Mouse (Mus musculus): Measurements from ENCODE around the gene Mei1.

The Mei1 gene

DNA sequence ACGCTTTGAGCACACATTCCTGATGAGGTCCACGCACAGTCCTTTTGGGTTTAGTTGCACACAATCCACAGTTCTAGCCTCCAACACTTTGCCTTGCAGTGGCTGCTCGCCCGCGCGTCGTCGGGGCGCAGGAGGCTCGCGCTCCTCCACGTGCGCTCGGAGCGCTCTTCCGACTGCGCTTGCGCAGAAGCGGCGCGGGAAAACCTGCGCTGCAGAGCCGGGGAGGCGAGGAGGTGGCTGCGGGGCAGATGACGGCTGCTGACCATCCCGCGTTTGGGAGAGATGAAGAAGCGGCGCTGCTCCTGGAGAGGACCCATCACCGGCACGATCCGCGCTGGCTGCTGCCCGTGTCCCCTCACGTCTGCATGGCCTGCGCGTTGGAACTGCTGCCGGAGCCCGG lies at the start of gene Mei1:
Mei1 (plus strand) TSS at position 99 of the 400 bp plus-strand sequence.
- no peak for DNase-seq

DNA sequence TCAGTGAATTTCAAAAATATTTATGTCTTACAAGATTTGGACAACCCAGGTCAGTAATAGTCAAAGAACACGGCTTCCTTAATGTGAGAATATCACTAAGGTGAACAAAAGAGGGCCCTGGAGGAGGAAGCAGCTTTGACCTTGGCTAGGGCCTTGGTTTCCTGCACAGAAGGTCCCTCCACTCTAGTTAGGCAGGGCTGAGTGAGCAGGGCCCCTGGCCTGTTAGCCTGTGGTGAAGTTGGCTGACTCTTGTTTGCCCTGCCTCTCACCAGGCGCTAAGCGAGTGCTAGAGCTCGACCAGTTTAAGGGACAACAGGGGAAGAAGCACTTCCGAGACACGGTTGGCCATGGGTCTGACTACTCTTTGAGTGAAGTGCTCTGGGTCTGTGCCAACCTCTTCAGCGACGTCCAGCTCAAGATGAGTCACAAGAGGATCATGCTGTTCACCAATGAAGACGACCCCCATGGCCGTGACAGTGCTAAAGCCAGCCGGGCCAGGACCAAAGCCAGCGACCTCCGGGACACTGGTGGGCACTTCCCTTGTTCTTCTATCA lies 47.2 kb upstream of the Mei1 start:
- no peak for DNase-seq

DNA sequence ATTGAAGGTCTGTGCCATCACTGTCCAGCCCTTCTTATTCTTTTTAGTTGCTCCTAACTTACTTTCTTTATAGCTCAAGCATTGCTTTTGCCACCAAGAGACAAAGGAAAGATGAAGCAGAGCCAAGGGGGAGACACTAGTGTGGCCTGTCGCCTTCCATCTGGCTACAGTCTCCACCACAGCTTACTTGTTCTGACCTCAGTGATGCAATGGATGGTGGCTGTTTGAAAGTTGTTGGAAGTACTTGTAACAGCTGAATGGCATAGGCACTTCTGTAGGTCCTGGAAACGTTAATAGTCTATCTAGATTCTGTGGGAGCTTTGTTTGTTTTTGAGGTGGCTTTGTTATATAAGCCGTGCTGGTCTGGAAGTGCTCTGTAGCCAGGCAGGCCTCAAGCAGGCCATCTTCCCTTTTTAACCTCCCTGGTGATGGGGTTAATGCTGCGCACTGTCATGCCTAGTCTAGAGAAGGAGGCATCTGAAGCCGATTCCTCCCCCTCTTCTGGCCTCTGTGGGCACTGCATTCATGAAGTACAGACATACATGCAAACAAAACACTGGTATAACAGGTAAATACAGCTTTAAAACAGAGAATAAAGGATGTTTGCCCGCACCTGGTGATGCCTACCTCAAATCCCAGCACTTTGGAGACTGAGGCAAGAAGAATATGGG lies 45.7 kb upstream of the Mei1 start:
- no peak for DNase-seq

DNA sequence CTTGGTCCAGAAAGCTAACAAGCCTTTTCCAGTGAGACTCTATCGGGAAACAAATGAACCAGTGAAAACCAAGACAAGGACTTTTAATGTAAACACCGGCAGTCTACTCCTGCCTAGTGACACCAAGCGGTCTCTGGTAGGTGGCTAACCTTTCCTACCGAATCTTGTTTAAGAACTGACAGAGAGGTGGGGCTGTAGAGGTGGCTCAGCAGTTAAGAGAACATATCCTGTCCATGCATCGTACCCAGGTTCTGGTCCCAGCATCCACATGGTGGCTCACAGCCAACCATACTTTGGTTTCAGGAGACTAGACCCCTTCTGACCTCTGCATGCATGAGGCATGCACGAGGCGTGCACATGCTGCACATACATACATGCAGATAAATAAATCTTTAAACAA lies 42.5 kb upstream of the Mei1 start:
- no peak for DNase-seq

DNA sequence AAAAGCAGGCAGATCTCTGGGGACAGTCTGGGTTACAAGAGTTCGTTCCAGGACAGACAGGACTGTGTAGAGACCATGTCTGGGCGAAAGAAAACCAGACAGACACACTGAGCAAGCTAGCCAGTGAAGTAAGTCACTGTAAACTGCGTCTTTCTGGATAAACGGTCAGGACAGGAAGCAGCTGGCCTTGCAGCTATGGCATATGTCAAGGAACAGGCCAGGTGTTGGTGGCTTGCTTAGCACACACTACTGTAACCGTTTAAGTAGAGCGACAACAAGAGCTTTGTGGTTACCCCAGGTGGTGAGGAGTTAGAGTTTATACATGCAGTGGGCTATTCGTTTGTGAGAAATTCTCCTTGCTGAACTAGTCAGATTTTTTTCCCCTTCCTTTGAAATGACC lies 42.1 kb upstream of the Mei1 start:
- DNase-seq = no peak

DNA sequence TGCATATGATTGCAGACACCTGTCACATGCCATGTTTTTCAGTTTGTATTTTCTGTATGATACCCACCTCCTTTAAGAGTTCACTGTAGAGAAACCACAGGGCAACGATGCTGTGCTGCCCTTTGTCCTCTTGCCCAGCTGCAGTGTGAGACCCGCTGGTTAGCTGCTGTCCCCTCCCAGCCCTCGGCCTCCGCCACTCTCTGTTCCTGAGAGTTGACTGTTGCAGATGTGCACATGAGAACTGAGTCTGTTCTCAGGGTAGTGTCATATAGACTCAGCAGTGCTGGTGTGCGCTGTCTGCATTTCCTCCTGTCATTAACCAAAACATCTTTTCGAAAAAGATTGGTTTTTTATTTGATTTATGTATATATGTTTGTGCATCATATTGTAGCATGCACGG lies 37.4 kb upstream of the Mei1 start:
- no peak for DNase-seq

DNA sequence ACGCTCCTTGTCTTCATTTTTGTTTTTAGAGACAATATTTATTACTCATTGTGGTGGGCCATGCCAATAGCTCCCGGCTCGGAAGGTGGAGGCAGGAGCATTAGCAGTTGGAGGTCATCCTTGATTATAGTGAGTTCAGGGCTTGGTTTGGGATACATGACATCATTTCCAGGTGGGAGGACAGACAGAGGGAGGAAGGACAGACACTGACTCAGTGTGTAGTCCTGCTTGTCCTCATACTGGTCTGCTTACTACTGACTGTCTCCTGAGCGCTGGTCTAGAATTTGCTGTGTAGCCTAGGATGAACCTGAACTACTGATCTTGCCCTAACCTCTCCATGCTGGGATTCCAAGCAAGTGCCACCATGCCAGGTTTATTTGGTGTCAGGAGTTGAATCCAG lies 36.0 kb upstream of the Mei1 start, which contains the start of gene Desi1:
Desi1 (minus strand) TSS at position 101 of the 400 bp plus-strand sequence.
- DNase-seq = no peak

DNA sequence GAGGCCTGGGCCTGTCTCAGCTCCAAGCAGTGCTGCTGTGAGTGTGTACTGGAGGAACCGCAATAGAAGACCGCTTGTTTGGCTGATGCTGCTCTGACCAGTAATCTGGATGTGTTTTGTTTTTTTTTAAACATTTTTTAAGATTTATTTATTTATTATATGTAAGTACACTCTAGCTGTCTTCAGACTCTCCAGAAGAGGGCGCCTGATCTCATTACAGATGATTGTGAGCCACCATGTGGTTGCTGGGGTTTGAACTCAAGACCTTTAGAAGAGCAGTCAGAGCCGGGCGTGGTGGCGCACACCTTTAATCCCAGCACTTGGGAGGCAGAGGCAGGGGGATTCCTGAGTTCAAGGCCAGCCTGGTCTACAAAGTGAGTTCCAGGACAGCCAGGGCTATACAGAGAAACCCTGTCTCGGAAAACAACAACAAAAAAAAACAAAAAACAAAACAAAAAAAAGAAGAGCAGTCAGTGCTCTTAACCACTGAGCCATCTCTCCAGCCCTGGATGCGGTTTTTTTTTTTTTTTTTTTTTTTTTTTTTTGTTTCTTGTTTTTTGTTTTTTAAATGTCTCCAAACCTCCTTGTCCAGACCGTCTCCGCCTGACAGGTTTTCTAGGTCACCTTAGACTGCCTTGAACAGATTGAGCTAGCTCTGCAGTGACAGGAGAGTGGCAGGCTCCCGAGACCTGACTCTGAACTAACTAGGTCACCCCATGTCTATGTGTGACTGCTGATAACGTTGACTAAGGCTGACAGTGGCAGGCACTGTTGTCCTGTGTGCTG lies 33.7 kb upstream of the Mei1 start:
- no peak for DNase-seq

DNA sequence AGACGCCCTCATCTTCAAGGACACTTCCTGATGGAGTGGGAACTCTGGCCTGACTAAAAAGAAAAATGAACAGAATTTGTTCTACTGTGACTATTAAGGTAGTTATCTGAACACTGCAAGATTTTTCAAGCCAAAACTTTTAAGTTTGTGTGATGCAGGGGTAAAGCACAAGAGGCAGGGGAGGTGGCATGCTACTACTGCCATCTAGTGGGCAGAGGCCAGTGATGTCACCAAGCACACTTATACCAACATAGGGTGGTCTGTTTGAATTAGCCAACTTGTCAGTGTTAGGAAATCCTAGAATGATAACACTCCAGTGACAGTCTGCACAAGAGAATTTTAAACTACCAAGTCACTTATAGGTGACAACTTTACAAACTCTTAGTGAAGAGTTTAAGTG lies 29.1 kb upstream of the Mei1 start:
- peak in 1 of 2 experiments; percentile 32 for DNase-seq

DNA sequence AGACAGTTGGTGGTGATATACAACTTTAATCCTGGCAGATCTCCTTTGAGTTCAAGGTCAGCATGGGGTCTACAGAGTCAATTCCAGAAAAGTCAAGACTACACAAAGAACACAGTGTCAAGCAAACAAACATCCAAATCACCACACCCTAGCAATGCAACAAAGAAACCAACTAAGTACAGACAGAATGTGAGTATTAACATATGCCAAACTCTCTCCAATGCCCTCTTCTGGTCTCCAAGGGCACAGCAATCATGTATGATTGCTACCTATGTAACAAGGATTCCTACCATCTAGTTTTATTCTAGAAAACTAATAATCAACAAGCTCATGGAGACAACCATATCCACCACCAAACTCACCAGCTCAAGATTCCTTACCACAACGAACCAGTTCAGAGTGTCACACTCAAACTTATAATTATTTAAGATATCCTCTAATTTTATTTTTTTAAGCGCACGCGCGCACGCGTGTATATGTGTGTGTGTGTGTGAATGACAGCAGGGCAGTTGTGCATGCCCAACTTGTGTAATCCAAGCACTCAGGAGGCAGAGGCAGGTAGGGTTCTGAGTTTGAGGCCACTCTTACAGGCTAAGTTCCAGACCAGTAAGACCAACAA lies 25.5 kb upstream of the Mei1 start:
- DNase-seq = no peak

DNA sequence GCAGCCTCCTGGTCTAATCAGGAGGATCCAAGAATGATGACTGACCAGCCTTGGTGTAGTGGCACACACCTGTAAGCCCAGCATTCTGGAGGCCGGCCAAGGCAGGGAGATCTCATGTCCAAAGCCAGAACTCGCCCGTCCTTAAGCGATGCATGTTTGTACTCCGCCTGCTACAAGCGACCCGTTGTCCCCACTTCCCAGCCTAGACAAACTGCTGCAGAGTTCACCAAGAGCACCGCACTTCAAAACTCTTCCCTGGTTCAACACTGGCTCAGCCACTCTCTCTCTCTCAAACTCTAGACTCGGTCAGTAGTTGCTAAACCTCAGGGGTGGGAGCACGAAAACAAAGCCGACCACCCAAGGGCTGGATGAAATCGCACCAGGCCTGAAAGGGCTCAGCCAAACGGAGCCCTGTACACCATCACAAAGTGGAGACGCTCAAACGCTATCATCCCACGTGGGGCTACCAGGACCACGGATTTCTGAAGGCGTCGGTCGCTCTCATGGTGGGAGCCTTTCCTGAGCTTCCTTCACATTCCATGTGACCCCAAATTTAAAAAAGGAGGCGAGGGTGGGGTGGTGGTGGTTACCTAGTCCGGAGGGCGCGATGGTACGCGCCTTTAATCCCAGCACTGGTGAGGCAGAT lies 23.4 kb upstream of the Mei1 start:
- no peak for DNase-seq

DNA sequence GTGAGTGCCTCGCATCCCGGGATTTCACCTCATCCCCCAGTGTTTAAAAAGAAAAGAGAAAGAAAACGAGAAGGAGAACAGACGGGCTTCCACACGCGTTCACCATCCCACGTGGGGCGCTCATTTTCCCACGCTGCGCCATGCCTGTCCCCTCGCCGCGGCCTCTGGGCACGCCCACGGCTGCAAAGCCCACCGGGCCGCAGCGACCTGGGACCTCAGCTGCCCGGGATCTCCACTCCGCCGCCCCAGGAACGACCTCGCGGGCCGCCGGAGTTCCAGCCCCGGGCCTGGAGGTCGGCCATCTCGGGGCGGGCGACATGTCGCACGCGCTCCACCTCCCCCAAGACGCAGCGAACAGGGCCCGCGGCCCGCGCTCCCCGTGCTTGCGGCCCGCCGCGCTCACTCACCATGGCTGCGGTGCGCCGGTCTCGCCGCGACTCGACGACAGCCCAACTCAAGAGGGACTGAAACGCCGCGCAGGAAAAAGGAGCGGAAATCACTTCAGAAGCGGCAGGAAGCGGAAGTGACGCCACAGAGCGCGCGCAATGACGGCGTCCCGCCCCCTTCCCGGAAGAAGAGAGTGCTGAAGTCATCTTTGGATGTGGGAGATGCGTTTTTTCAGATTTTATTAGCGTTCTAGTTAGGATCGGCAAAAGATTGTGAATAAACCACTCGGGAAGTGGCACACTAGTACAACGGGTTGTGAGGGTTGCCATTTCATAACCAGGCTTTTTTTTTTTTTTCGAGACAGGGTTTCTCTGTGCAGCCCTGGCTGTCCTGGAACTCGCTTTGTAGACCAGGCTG lies 22.5 kb upstream of the Mei1 start, which contains the start of gene Snu13:
Snu13 (minus strand) TSS at position 519 of the 804 bp plus-strand sequence.
- peak; percentile 82 to 91 for DNase-seq

DNA sequence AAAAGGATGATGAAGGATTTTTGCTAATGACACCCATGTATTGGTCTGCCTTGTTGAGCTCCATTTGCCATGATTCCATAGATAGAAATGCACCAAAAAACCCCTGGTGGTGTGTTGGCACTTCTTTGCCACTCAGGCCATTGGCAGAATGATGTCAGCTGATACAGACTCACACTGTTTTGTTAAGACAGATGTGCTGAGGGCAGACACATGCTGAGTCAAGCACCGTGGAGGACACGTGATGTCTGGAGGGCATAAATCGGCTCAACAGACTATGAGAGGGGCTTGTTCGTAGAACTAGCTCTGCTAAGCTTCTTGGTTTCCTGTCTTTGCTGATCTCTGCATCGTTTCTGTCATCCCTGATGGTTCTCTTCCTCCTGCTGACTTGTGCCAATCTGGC lies 17.3 kb upstream of the Mei1 start:
- no peak for DNase-seq

DNA sequence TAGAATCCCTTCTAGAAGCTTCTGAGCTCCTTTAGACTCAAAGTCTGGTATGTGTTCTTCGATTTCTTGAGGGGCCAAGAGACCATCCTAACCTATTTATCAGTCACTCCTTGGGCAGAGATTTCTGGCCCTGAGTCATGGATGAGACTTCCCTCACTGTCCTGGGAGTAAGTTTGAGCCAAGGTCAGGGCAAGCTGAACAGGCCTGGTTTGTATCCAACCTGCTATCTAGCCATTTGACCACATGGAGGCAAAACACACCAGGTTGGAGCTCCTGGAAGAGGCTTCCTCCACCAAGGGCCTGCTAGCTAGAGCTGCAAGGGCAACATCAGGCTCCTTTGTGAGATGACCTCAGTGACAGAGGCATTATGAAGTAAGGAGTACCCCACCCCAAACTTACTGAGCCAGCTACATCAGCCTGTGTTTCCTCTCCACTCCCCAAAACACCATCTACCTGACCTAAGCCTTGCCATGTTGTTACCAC lies 11.0 kb upstream of the Mei1 start, which contains the start of gene 4930407I10Rik:
4930407I10Rik (plus strand) TSS at position 433 of the 483 bp plus-strand sequence.
- no peak for DNase-seq

DNA sequence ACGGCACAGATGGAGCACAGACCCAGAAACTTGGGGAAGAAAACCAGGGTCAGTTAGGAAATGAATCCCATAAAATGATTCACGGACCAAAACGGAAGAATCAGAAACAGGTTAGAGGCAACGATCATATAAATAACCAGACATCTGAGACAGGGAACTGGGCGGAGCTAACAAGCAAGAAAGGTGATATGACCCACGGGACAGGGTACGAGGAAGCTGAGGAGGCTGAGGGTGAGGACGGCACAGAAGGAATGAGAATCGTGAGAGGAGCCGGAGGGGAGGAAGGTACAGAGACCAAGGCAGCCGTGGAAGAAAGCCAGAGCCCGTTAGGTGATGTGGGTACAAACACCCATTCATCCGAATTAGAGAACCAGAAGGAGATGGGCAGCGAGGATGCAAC lies 5.9 kb upstream of the Mei1 start:
- no peak for DNase-seq

DNA sequence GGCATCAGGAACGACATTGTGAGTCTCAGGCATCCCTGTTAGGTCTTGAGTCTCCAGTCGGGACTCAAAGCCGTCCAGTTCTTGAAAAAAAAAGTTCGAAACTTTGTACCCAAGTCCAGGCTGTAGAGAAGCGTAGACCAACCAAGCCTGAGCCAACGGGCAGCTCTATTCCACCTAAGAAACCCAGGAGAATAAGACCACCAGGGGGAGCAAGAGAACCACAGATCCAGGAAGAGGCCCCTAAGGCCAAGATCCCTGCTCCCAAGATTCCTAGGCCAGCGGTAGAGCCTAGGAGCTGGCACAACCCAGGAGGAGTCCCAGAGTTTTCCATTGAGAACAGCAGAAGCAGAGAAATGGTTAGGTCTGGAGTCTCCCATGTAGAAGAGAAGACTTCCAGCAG lies 4.3 kb upstream of the Mei1 start:
- DNase-seq = peak in 1 of 2 experiments; percentile 49

DNA sequence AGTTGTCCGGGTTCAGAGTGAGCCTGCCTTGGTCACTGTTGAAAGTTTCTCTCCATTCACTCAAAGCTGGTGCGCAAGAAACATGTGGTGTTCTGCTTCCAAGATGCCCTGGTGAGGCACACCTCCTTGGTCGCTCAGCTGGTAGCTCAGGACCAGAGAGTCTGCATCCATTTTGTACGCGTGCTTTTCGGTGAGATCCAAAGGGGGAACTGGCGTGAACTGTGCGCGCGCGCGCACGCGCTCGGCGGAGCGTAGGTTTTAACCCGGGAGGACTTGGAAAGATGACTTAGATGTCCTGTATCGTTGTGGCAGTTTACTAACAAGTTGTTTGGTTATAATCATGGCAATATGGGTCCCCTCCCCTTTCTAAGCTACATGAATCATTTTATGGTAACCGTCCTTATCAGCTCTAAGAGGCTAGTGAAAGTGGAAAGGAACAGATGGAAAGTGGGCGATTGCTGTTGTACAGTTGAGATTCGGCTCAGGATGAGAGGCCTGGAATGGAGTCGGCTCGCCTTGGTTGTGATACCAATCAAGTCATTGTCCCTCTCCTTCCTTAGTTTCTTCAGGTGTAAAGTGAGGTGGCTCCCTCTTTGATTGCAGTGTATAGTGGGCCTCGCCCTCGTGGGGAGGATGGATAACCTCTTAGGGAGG lies 2.1 kb downstream of the Mei1 start:
- DNase-seq = no peak

DNA sequence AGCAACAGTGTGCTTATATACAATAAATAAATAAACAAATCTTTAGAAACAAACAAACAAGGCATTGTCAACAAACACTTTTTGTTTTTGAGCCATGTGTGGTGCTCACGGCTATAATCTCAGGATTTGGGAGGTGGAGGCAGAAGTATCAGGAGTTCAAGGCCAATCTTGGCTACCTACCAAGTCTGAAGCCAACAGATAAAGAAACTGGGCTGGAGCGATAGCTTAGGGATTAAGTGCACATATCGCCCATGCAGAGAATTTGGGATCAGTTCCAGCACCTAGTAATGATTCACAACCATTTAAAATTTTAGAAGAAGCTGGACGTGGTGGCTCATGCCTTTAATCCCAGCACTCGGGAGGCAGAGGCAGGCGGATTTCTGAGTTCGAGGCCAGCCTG lies 3.7 kb downstream of the Mei1 start:
- DNase-seq = no peak

DNA sequence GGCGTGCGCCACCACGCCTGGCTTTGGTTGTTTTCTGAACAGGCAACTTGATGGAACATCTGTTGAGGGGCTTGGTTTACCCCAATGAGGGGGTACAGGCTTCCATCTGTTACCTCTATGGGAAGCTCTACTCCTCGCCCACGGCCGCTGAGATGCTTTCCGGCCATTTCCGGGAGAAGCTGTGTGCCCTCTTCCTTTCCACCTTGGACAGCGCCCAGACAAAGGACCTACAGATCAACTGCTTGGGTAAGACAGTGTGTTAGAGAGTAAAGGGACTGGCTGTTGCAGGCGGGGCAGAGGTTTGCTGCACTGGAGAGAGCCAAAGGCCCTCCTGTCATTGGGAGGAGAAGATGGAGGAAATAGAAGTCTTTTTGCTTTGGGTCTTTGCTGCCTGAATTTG lies 10.1 kb downstream of the Mei1 start:
- no peak for DNase-seq

DNA sequence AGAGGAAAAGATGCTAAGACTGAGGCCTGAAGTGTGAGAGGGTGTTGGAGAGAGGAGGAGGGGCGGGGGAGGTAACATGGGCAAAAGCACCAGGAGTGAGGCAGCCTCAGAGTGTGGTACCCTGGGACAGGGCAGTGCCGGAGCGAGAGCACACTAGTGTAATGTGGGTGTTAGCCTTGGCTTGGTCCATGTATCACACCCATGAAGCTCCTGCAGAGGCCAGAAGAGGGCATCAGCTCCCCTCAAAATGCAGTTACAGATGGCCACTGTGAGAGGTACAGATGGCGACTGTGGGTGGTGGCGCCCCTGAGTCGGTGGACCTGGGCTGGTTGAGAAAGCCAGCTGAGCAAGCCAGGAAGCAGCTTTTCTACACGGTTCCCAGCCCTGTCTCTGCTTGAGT lies 11.4 kb downstream of the Mei1 start:
- peak in 1 of 2 experiments; percentile 30 for DNase-seq

DNA sequence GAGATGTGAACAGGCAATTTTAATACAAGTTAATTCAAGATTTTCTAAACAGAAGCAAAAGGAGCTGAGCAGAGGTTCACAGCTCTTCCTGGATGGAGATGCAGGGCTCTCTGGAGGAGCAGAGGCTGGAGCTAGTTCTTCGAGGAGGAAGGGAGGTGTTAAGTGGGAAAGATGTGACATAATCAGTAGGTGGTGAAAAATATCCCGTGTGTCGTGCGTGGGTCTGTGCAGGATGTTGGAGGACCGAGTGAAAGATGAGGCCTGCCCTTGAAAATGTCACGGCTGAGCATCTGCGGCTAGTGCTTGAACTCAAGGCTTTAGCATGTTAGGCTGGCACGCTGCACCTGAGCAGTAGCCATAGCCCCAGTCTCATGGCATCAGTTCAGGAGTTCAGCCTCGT lies 15.8 kb downstream of the Mei1 start:
- no peak for DNase-seq

All from spleen, adult 18-20 months (tissue).